Mouse (Mus musculus) megakaryocyte, embryonic 14.5 days (primary cell): ENCODE data around the gene Rmnd1. TPM values are rescaled to one million over a fixed set of nuclear protein-coding genes. Genes with fewer than 3 reads are reported as not detected.

Experiments used
- H3K27me3 ChIP-seq: replicated peaks from 2 replicates; pipeline ENCODE3; 2012; ENCODE audit warnings: inconsistent platforms
- H3K36me3 ChIP-seq: replicated peaks from 2 replicates; pipeline ENCODE3; 2012; ENCODE audit warnings: low read length, inconsistent platforms, mixed read lengths
- H3K4me1 ChIP-seq: 2 replicates; pipeline ENCODE4 v1.6.1; 2012; ENCODE audit warnings: inconsistent platforms
- H3K4me3 ChIP-seq: replicated peaks from 2 replicates; pipeline ENCODE3; 2012; ENCODE audit warnings: moderate library complexity, mild to moderate bottlenecking, inconsistent platforms
- H3K9me3 ChIP-seq: 2 replicates; pipeline ENCODE4 v1.6.1; 2012; ENCODE audit warnings: inconsistent platforms
- FLI1 ChIP-seq: IDR thresholded peaks from 2 replicates; pipeline ENCODE4 v1.6.1; 2012; ENCODE audit warnings: low read length, inconsistent platforms, mixed read lengths
- GATA1 ChIP-seq: IDR thresholded peaks from 3 replicates; pipeline ENCODE4 v1.6.1; 2012; ENCODE audit warnings: mixed read lengths, low read length, inconsistent platforms, borderline replicate concordance
- polyA plus RNA-seq: library from polyadenylated mRNA; stranded (reverse); fragments of >175 nt; gene quantifications from 2 replicates; pipeline ENCODE4 v1.2.3, GENCODE M21; 2012; ENCODE audit warnings: low replicate concordance; ENCODE audit not compliant: insufficient read depth

Rmnd1 gene
- polyA plus RNA-seq, result 2.3 TPM in 1 of 2 replicates, not detected in the other

DNA sequence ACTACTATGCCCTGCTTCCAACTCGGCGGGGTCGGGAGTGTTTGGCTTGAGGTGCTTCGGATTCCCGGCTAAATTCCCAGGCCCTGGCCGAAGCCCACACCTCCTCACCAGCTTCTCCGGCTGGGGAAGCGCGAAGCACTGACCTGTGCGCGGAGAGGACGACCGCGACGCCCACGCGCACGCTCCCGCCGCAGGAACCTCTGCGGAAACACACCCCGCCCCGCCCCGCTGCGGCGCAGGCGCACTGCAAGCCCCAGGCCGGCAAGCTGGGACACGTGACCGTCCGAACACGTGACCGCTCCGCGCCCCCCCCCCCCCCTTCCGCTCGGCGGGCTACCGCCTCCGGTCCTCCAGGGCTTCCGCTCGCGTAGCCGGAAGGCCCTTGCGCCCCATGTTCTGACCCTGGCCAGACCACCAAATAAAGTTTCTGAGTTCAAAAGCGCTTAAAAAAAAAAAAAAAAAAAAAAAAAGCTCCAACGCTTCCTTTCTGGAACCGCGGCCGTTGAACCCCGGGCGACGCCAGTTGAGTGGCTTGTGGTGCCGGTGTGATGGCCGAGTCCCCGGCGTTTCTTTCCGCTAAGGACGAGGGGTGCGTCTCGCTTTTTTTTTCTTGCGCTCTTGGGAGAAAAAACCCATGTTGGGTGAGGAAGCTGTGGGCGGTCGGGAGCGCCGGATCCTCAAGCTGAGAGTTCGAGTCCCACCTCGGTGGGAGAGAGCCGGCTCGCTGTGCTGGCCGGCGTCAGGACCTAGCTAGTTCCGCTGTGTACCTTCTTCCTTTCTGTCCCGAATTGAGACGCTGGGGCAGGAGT, at the start of gene Rmnd1, which contains the start of gene Armt1:
Gene Rmnd1, minus strand, starts transcription at position 266 of the 809 bp plus-strand sequence.
Gene Armt1, plus strand, starts transcription at position 345 of the 809 bp plus-strand sequence.
- Histone ChIP-seq H3K9me3 (no peaks in the 10 kb centered on the region), H3K4me3 (peak within 1 kb of the TSS; percentile 95), H3K27me3 (no peaks in the 10 kb centered on the region), H3K36me3 (peaks cover 52% of the 10 kb centered on the region), H3K4me1 (peaks cover 73% of the 10 kb centered on the region)
- peak; percentile 57; the same call in 1 of the 2 replicates for TF ChIP-seq FLI1
- no peak for TF ChIP-seq GATA1

GRCm38 (mm10) chr10:4481695-4482094, 49.5 kb upstream of the Rmnd1 start:
- H3K9me3 ChIP-seq, result 0 out of 2 replicates have a peak, but pooled peaks cover 7% of the 10 kb centered on the region
- H3K4me3 ChIP-seq, result no peak overlapping the region
- H3K4me1 ChIP-seq, result peaks cover 9% of the 10 kb centered on the region; the same call in 1 of the 2 replicates
- no peak for TF ChIP-seq GATA1
- TF ChIP-seq FLI1, result no peak
- H3K36me3 ChIP-seq, result no peaks in the 10 kb centered on the region
- H3K27me3 ChIP-seq, result peaks cover 1% of the 10 kb centered on the region

GRCm38 (mm10) chr10:4480929-4481328, 48.7 kb upstream of the Rmnd1 start:
- H3K36me3 ChIP-seq, result no peaks in the 10 kb centered on the region
- H3K9me3 ChIP-seq, result 0 out of 2 replicates have a peak, but pooled peaks cover 7% of the 10 kb centered on the region
- H3K27me3 ChIP-seq, result peaks cover 1% of the 10 kb centered on the region
- TF ChIP-seq GATA1, result no peak
- TF ChIP-seq FLI1, result no peak
- H3K4me1 ChIP-seq, result peaks cover 9% of the 10 kb centered on the region; the same call in 1 of the 2 replicates
- no peak overlapping the region for H3K4me3 ChIP-seq

DNA sequence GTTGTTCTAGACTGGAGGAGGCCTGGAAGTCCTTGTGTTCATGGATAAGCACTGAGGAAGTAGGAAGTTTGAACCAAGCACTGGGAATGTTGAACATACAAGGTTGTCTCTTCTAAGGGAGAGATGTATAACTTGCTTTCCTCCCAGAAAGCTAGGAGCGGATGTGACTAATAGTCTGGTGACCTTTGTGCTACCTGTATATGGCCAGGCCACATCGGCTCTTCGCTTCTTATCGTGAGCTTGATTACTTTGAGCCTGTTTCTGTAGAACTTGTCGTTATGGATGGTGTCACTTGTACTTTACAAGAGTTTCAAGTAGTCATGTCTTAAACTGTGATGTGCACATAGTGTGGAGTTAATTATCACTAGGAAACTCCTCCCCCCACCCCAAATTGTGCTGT, 44.4 kb upstream of the Rmnd1 start:
- no peaks in the 10 kb centered on the region for H3K9me3 ChIP-seq
- H3K4me3 ChIP-seq, result no peak overlapping the region
- TF ChIP-seq GATA1 (no peak), FLI1 (no peak)
- H3K4me1 ChIP-seq, result no peaks in the 10 kb centered on the region
- no peaks in the 10 kb centered on the region for H3K36me3 ChIP-seq
- no peaks in the 10 kb centered on the region for H3K27me3 ChIP-seq

- Histone ChIP-seq H3K4me1 (no peaks in the 10 kb centered on the region), H3K36me3 (no peaks in the 10 kb centered on the region), H3K9me3 (no peaks in the 10 kb centered on the region), H3K4me3 (no peak overlapping the region), H3K27me3 (no peaks in the 10 kb centered on the region)
- no peak for TF ChIP-seq GATA1
- no peak for TF ChIP-seq FLI1
These were observed 43.2 kb upstream of the Rmnd1 start for GRCm38 (mm10) chr10:4475431-4475830.

GRCm38 (mm10) chr10:4473591-4473993, 41.4 kb upstream of the Rmnd1 start:
- Histone ChIP-seq H3K27me3 (no peaks in the 10 kb centered on the region), H3K4me3 (no peak overlapping the region), H3K9me3 (no peaks in the 10 kb centered on the region), H3K4me1 (no peaks in the 10 kb centered on the region), H3K36me3 (no peaks in the 10 kb centered on the region)
- TF ChIP-seq FLI1 (no peak), GATA1 (no peak)

- H3K9me3 ChIP-seq, result 0 out of 2 replicates have a peak, but pooled peaks cover 3% of the 10 kb centered on the region
- peaks cover 2% of the 10 kb centered on the region; the same call in 1 of the 2 replicates for H3K4me1 ChIP-seq
- H3K36me3 ChIP-seq, result no peaks in the 10 kb centered on the region
- TF ChIP-seq GATA1 (no peak), FLI1 (no peak)
- H3K4me3 ChIP-seq, result no peak overlapping the region
- H3K27me3 ChIP-seq, result no peaks in the 10 kb centered on the region
These were observed 37.2 kb upstream of the Rmnd1 start for GRCm38 (mm10) chr10:4469406-4469805.

DNA sequence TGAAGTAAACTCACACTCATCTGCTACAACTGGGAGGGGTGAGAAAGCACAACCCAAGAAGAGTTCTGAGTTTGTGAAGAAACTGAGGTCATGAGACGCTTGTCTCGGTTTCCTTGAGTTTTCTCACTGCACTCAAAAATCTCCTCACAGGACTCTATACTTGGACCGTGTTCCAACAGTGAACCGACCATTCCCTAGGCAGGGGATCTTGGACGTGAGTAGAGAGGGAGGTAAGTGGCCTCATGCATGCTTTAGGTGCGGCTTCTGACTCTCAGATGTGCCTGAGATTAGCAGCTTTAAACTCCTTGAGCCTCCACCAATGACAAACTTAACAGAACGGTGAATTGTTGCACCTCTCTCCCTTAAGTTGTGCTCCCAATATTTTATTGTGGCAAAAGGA, 33.6 kb upstream of the Rmnd1 start:
- Histone ChIP-seq H3K4me1 (peaks cover 7% of the 10 kb centered on the region), H3K36me3 (no peaks in the 10 kb centered on the region), H3K4me3 (no peak overlapping the region), H3K27me3 (no peaks in the 10 kb centered on the region), H3K9me3 (0 out of 2 replicates have a peak, but pooled peaks cover 3% of the 10 kb centered on the region)
- no peak for TF ChIP-seq FLI1
- no peak for TF ChIP-seq GATA1

DNA sequence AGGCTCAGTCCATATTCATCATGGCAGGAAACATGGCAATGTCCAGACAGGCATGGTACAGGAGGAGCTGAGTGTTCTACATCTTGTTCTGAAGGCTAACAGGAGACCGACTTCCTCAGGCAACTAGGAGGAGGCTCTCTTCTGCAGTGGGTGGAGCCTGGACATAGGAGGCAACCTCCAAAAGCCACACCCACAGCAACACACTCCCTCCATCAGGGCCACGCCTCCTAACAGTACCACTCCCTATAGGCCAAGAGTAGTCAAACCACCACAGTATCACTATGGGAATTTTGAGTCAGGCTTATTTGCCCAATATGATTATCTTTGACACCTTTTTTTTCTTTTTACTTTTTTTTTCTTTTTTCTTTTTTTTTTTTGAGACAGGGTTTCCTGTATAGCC, 28.0 kb upstream of the Rmnd1 start:
- Histone ChIP-seq H3K4me3 (no peak overlapping the region), H3K9me3 (peaks cover 4% of the 10 kb centered on the region), H3K27me3 (no peaks in the 10 kb centered on the region), H3K36me3 (peaks cover 15% of the 10 kb centered on the region), H3K4me1 (peaks cover 49% of the 10 kb centered on the region)
- TF ChIP-seq GATA1, result no peak
- TF ChIP-seq FLI1, result no peak

GRCm38 (mm10) chr10:4456409-4456808, 24.2 kb upstream of the Rmnd1 start:
- H3K4me3 ChIP-seq, result peak overlapping the region; percentile 54
- peaks cover 52% of the 10 kb centered on the region for H3K36me3 ChIP-seq
- H3K4me1 ChIP-seq, result peaks cover 49% of the 10 kb centered on the region
- peaks cover 4% of the 10 kb centered on the region for H3K9me3 ChIP-seq
- TF ChIP-seq FLI1 (no peak), GATA1 (0 out of 3 replicates have a peak, but pooled peaks have one; percentile 23)
- no peaks in the 10 kb centered on the region for H3K27me3 ChIP-seq
